Mouse (Mus musculus) kidney, postnatal 0 days (tissue): Measurements from ENCODE around the gene Dlx5. TPM values are rescaled to one million over a fixed set of nuclear protein-coding genes. Genes with fewer than 3 reads are reported as not detected.

ENCODE experiments used
- ATAC-seq: fragments of 200-750 bp; cut with Nextera tagmentation; replicated peaks from 2 replicates; pipeline ENCODE4 v1.8.0; 2017; ENCODE audit warnings: low read depth, moderate number of reproducible peaks, moderate TSS enrichment, moderate library complexity; ENCODE audit not compliant: low FRiP score
- DNase-seq: peaks from one replicate; pipeline ENCODE4 v3.0.0-alpha.2; 2016; ENCODE audit warnings: low spot score
- H3K27ac ChIP-seq: fragments of 300-500 bp; sonication (generic); 2 replicates; pipeline ENCODE4 v1.5.1; 2014; ENCODE audit warnings: mild to moderate bottlenecking
- H3K27me3 ChIP-seq: fragments of 300-500 bp; sonication (generic); 2 replicates; pipeline ENCODE4 v1.6.1; 2014; ENCODE audit warnings: low read length, mixed read lengths; ENCODE audit not compliant: insufficient read depth
- H3K36me3 ChIP-seq: fragments of 300-500 bp; sonication (generic); 2 replicates; pipeline ENCODE4 v1.6.1; 2014; ENCODE audit warnings: low read length, mixed read lengths; ENCODE audit not compliant: insufficient read depth
- H3K4me1 ChIP-seq: fragments of 300-500 bp; sonication (generic); replicated peaks from 2 replicates; pipeline ENCODE4 v1.6.1; 2014; ENCODE audit warnings: antibody characterized with exemption, low read length, mixed read lengths; ENCODE audit not compliant: insufficient read depth
- H3K4me2 ChIP-seq: fragments of 300-500 bp; sonication (generic); 2 replicates; pipeline ENCODE4 v1.6.1; 2014; ENCODE audit warnings: mild to moderate bottlenecking, low read length, moderate library complexity, mixed read lengths
- H3K4me3 ChIP-seq: fragments of 300-500 bp; sonication (generic); replicated peaks from 2 replicates; pipeline ENCODE4 v1.5.1; 2014; ENCODE audit warnings: low read depth, low read length
- H3K9ac ChIP-seq: fragments of 300-500 bp; sonication (generic); 2 replicates; pipeline ENCODE4 v1.6.1; 2014; ENCODE audit warnings: low read depth, low read length
- H3K9me3 ChIP-seq: fragments of 300-500 bp; sonication (generic); replicated peaks from 2 replicates; pipeline ENCODE4 v1.6.1; 2016; ENCODE audit warnings: low read length, inconsistent platforms, mixed read lengths
- CTCF ChIP-seq: IDR thresholded peaks from 2 replicates; pipeline ENCODE4 v1.5.1; 2016; ENCODE audit warnings: antibody characterized with exemption, low read depth, mild to moderate bottlenecking, moderate library complexity
- WGBS: fragments of 180-500 bp; shearing (Covaris S2); extraction: QIAGEN DNeasy Blood & Tissue Kit; methylation state at CpG from one replicate; pipeline ENCODE4 v1.1.7; 2014; 5-methylcytosine and 5-hydroxymethylcytosine counted together
- polyA plus RNA-seq: library from polyadenylated mRNA; unstranded; fragments of >200 nt; fragmentation: Nextera tagmentation; extraction: Ambion mirVana; gene quantifications from 2 replicates; pipeline ENCODE4 v1.2.1, GENCODE M21; 2015

Gene Dlx5
- polyA plus RNA-seq, 1 experiment from 2014 or later, result 0.67 TPM

- DNase-seq, result peak; percentile 86
- Histone ChIP-seq H3K9ac (no peak overlapping the region), H3K4me3 (no peak overlapping the region), H3K9me3 (no peaks in the 10 kb centered on the region), H3K4me1 (no peaks in the 10 kb centered on the region), H3K4me2 (no peak overlapping the region), H3K36me3 (no peaks in the 10 kb centered on the region), H3K27ac (no peak overlapping the region), H3K27me3 (no peaks in the 10 kb centered on the region)
- 43% methylated on average over 5 of the region's 5 CpGs for WGBS
- no peak; the same call in 1 of the 2 replicates for ATAC-seq
- peak; percentile 79 for TF ChIP-seq CTCF
These were observed 33.1 kb upstream of the Dlx5 start for GRCm38 (mm10) chr6:6914849-6915525.

- ATAC-seq, result no peak
- no peak overlapping the region for H3K27ac ChIP-seq
- no peak overlapping the region for H3K4me2 ChIP-seq
- no peak for DNase-seq
- no peak overlapping the region for H3K9ac ChIP-seq
- no peaks in the 10 kb centered on the region for H3K27me3 ChIP-seq
- no peaks in the 10 kb centered on the region for H3K36me3 ChIP-seq
- H3K9me3 ChIP-seq, result no peaks in the 10 kb centered on the region
- no peak for TF ChIP-seq CTCF
- 77% methylated on average over 1 of the region's 1 CpGs for WGBS
- H3K4me1 ChIP-seq, result no peaks in the 10 kb centered on the region
- H3K4me3 ChIP-seq, result no peak overlapping the region
These were observed 32.4 kb upstream of the Dlx5 start for GRCm38 (mm10) chr6:6914304-6914703.

- Histone ChIP-seq H3K27me3 (0 out of 2 replicates have a peak, but pooled peaks cover under 1% of the 10 kb centered on the region), H3K27ac (no peak overlapping the region), H3K4me2 (no peak overlapping the region), H3K36me3 (no peaks in the 10 kb centered on the region), H3K9me3 (no peaks in the 10 kb centered on the region), H3K4me3 (no peak overlapping the region), H3K4me1 (no peaks in the 10 kb centered on the region), H3K9ac (no peak overlapping the region)
- no peak for ATAC-seq
- TF ChIP-seq CTCF, result no peak
- 43% methylated on average over 8 of the region's 8 CpGs for whole genome bisulfite sequencing
- peak; percentile 46 for DNase-seq
These were observed 27.7 kb upstream of the Dlx5 start for GRCm38 (mm10) chr6:6909586-6909985.

DNA sequence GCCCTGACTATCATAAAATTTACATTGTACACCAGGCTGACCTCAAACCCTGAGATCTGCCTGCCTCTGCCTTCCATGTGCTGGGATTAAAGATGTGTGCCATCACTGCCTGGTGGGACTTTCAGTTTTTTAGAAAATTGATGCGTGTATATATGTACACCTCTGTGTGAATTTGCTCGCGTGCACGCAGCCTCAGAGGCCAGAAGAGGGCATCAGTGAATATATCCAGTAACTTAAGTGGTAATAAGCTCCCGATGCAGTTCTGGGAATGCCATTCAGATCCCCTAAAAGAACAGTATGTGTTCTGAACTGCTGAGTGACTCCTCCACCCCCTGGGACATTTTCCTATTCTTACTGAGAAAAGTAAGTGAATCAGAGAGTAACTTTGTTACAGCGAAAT, 8.2 kb upstream of the Dlx5 start:
- peak; percentile 46; the same call in 1 of the 2 replicates for TF ChIP-seq CTCF
- H3K9ac ChIP-seq, result no peak overlapping the region
- no peak for ATAC-seq
- no peak overlapping the region for H3K4me3 ChIP-seq
- no peaks in the 10 kb centered on the region for H3K9me3 ChIP-seq
- H3K27ac ChIP-seq, result no peak overlapping the region
- no peaks in the 10 kb centered on the region for H3K36me3 ChIP-seq
- no peaks in the 10 kb centered on the region for H3K4me1 ChIP-seq
- no peaks in the 10 kb centered on the region for H3K27me3 ChIP-seq
- H3K4me2 ChIP-seq, result no peak overlapping the region
- DNase-seq, result no peak
- 65% methylated on average over 6 of the region's 6 CpGs for WGBS

DNA sequence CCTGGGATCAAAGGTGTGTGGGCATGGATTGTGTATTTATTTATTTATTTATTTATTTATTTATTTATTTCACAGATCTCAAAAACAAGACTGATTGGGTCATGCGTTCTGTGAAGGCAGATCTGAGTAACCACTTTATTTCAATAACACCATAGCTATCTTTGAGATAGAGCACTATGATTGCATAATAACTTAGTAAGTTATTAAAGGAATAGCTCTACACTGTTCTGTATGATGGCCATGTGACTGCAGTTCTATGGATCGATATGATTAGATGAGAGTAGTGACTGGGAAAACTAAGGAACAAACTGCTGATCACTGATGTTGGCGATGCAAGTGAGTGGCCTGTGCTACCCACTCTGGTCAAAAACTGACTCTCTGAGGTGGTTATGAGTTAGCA, 4.3 kb upstream of the Dlx5 start:
- Histone ChIP-seq H3K36me3 (no peaks in the 10 kb centered on the region), H3K9me3 (no peaks in the 10 kb centered on the region), H3K27ac (no peak overlapping the region), H3K4me3 (no peak overlapping the region), H3K4me1 (peaks cover 3% of the 10 kb centered on the region; the same call in 1 of the 2 replicates), H3K27me3 (peaks cover 31% of the 10 kb centered on the region), H3K9ac (no peak overlapping the region), H3K4me2 (no peak overlapping the region)
- 91% methylated on average over 3 of the region's 3 CpGs for WGBS
- no peak for ATAC-seq
- DNase-seq, result no peak
- no peak for TF ChIP-seq CTCF

GRCm38 (mm10) chr6:6884897-6885296, 3.0 kb upstream of the Dlx5 start:
- no peaks in the 10 kb centered on the region for H3K36me3 ChIP-seq
- peak; percentile 89 for TF ChIP-seq CTCF
- no peak overlapping the region for H3K4me2 ChIP-seq
- 4% methylated on average over 12 of the region's 12 CpGs for WGBS
- ATAC-seq (peak; percentile 57; the same call in 1 of the 2 replicates), DNase-seq (peak; percentile 84)
- H3K4me1 ChIP-seq, result peaks cover 3% of the 10 kb centered on the region; the same call in 1 of the 2 replicates
- H3K27me3 ChIP-seq, result peaks cover 44% of the 10 kb centered on the region
- no peak overlapping the region for H3K9ac ChIP-seq
- H3K27ac ChIP-seq, result no peak overlapping the region
- no peaks in the 10 kb centered on the region for H3K9me3 ChIP-seq
- no peak overlapping the region for H3K4me3 ChIP-seq
